Mouse (Mus musculus) bone marrow, adult 2 months (tissue): ENCODE data around the gene Abtb1. TPM values are rescaled to one million over a fixed set of nuclear protein-coding genes. Genes with fewer than 3 reads are reported as not detected.

ENCODE experiments used
- H3K27ac ChIP-seq: fragments of 200-500 bp; 2 replicates; pipeline ENCODE4 v1.5.1; 2012; ENCODE audit warnings: low read depth, mild to moderate bottlenecking, control low read depth, inconsistent platforms, low read length; ENCODE audit not compliant: control insufficient read depth, poor library complexity, insufficient read depth
- H3K4me1 ChIP-seq: fragments of 200-500 bp; 2 replicates; pipeline ENCODE4 v1.6.1; 2011; ENCODE audit warnings: low read length; ENCODE audit not compliant: control insufficient read depth, insufficient read depth
- H3K4me3 ChIP-seq: fragments of 200-500 bp; replicated peaks from 2 replicates; pipeline ENCODE3; 2011; ENCODE audit warnings: mild to moderate bottlenecking, low read depth, low read length, control low read depth; ENCODE audit not compliant: control insufficient read depth
- CTCF ChIP-seq: fragments of 200-500 bp; IDR thresholded peaks from 2 replicates; pipeline ENCODE4 v1.5.1; 2011; ENCODE audit warnings: low read length, control low read depth; ENCODE audit not compliant: control insufficient read depth, insufficient read depth
- POLR2A ChIP-seq: fragments of 200-500 bp; IDR thresholded peaks from 2 replicates; pipeline ENCODE4 v1.6.1; 2011; ENCODE audit warnings: low read depth, mild to moderate bottlenecking, control low read depth, low read length, borderline replicate concordance; ENCODE audit not compliant: control insufficient read depth
- WGBS: fragments of 180-500 bp; shearing (Covaris S2); methylation state at CpG from one replicate; pipeline ENCODE4 v1.1.7; 2018; 5-methylcytosine and 5-hydroxymethylcytosine counted together
- polyA plus RNA-seq: library from polyadenylated mRNA; stranded (reverse); fragments of >200 nt; gene quantifications from 2 replicates; pipeline ENCODE4 v1.2.4, GENCODE M21; 2011; ENCODE audit warnings: low replicate concordance; ENCODE audit not compliant: missing spikeins, insufficient read depth, insufficient read length

The Abtb1 gene
- polyA plus RNA-seq, 1 experiment = 165 TPM

GRCm38 (mm10) chr6:88830112-88830702 is 11.6 kb downstream of the Abtb1 start:
- H3K4me3 ChIP-seq = no peak overlapping the region
- peaks cover 24% of the 10 kb centered on the region for H3K4me1 ChIP-seq
- no peak overlapping the region for H3K27ac ChIP-seq
- WGBS = 71% methylated on average over 6 of the region's 6 CpGs
- no peak for TF ChIP-seq POLR2A
- TF ChIP-seq CTCF = no peak

GRCm38 (mm10) chr6:88829579-88829978 is 12.2 kb downstream of the Abtb1 start:
- TF ChIP-seq POLR2A (no peak), CTCF (no peak)
- H3K4me1 ChIP-seq = peaks cover 24% of the 10 kb centered on the region
- no peak overlapping the region for H3K4me3 ChIP-seq
- no peak overlapping the region for H3K27ac ChIP-seq
- WGBS = 53% methylated on average over 4 of the region's 4 CpGs

GRCm38 (mm10) chr6:88828206-88829009 is 13.4 kb downstream of the Abtb1 start:
- Histone ChIP-seq H3K27ac (0 out of 2 replicates have a peak overlapping the region, but pooled peaks have one; percentile 25), H3K4me1 (peaks cover 14% of the 10 kb centered on the region), H3K4me3 (no peak overlapping the region)
- WGBS = 53% methylated on average over 15 of the region's 15 CpGs
- TF ChIP-seq CTCF (no peak), POLR2A (no peak)

GRCm38 (mm10) chr6:88827395-88828205 is 14.2 kb downstream of the Abtb1 start:
- 28% methylated on average over 13 of the region's 13 CpGs for WGBS
- TF ChIP-seq CTCF = peak; percentile 22; the same call in 1 of the 2 replicates
- no peak for TF ChIP-seq POLR2A
- Histone ChIP-seq H3K27ac (peak overlapping the region; percentile 38; the same call in 1 of the 2 replicates), H3K4me1 (peaks cover 11% of the 10 kb centered on the region), H3K4me3 (no peak overlapping the region)

- Histone ChIP-seq H3K4me3 (no peak overlapping the region), H3K4me1 (peaks cover 8% of the 10 kb centered on the region), H3K27ac (peak overlapping the region; percentile 19; the same call in 1 of the 2 replicates)
- WGBS = 84% methylated on average over 3 of the region's 3 CpGs
- no peak for TF ChIP-seq POLR2A
- TF ChIP-seq CTCF = no peak
Measured at GRCm38 (mm10) chr6:88826965-88827364, 14.8 kb downstream of the Abtb1 start.

- peaks cover 8% of the 10 kb centered on the region for H3K4me1 ChIP-seq
- H3K27ac ChIP-seq = peak overlapping the region; percentile 19; the same call in 1 of the 2 replicates
- no peak overlapping the region for H3K4me3 ChIP-seq
- 45% methylated on average over 6 of the region's 6 CpGs for WGBS
- TF ChIP-seq POLR2A = no peak
- TF ChIP-seq CTCF = peak; percentile 24; the same call in 1 of the 2 replicates
Measured at GRCm38 (mm10) chr6:88826545-88826944, 15.2 kb downstream of the Abtb1 start.

GRCm38 (mm10) chr6:88826088-88826487 is 15.7 kb downstream of the Abtb1 start:
- WGBS = 31% methylated on average over 3 of the region's 3 CpGs
- peaks cover 9% of the 10 kb centered on the region for H3K4me1 ChIP-seq
- no peak overlapping the region for H3K4me3 ChIP-seq
- H3K27ac ChIP-seq = no peak overlapping the region
- TF ChIP-seq POLR2A = no peak
- no peak for TF ChIP-seq CTCF

- WGBS = 83% methylated on average over 7 of the region's 7 CpGs
- peaks cover 9% of the 10 kb centered on the region for H3K4me1 ChIP-seq
Measured at GRCm38 (mm10) chr6:88824183-88824582, 17.6 kb downstream of the Abtb1 start.

More at GRCm38 (mm10) chr6:88824183-88824582, 17.6 kb downstream of the Abtb1 start:
- H3K27ac ChIP-seq = no peak overlapping the region
- TF ChIP-seq CTCF = no peak
- TF ChIP-seq POLR2A = no peak
- no peak overlapping the region for H3K4me3 ChIP-seq
